Mouse (Mus musculus) midbrain, embryonic 15.5 days (tissue): ENCODE measurements around the gene Insrr. TPM values are rescaled to one million over a fixed set of nuclear protein-coding genes. Genes with fewer than 3 reads are reported as not detected.
"Not testable (repeated sequence)": the region's sequence is repeated elsewhere in the genome, so short reads cannot be mapped to it uniquely, and the experiment has no call there.

Experiments
- ATAC-seq: fragments of 200-750 bp; cut with Nextera tagmentation; replicated peaks from 2 replicates; pipeline ENCODE4 v1.8.0; 2017; ENCODE audit warnings: moderate TSS enrichment
- H3K27ac ChIP-seq: fragments of 300-500 bp; sonication (generic); 2 replicates; pipeline ENCODE4 v1.5.1; 2015; ENCODE audit warnings: mild to moderate bottlenecking, inconsistent platforms
- H3K27me3 ChIP-seq: fragments of 300-500 bp; sonication (generic); replicated peaks from 2 replicates; pipeline ENCODE4 v1.6.1; 2015; ENCODE audit warnings: inconsistent platforms
- H3K36me3 ChIP-seq: fragments of 300-500 bp; sonication (generic); replicated peaks from 2 replicates; pipeline ENCODE4 v1.6.1; 2015; ENCODE audit warnings: inconsistent platforms
- H3K4me1 ChIP-seq: fragments of 300-500 bp; sonication (generic); 2 replicates; pipeline ENCODE4 v1.6.1; 2015; ENCODE audit warnings: inconsistent platforms
- H3K4me2 ChIP-seq: fragments of 300-500 bp; sonication (generic); 2 replicates; pipeline ENCODE4 v1.6.1; 2015; ENCODE audit warnings: inconsistent platforms, mild to moderate bottlenecking, moderate library complexity
- H3K4me3 ChIP-seq: fragments of 300-500 bp; sonication (generic); 2 replicates; pipeline ENCODE4 v1.5.1; 2015; ENCODE audit warnings: mild to moderate bottlenecking, inconsistent platforms
- H3K9ac ChIP-seq: fragments of 300-500 bp; sonication (generic); 2 replicates; pipeline ENCODE4 v1.6.1; 2015; ENCODE audit warnings: mild to moderate bottlenecking, inconsistent platforms
- H3K9me3 ChIP-seq: fragments of 300-500 bp; sonication (generic); 2 replicates; pipeline ENCODE4 v1.6.1; 2016; ENCODE audit warnings: inconsistent platforms
- WGBS: fragments of 180-500 bp; shearing (Covaris S2); methylation state at CpG from one replicate; pipeline ENCODE4 v1.1.7; 2015; ENCODE audit warnings: mixed read lengths; 5-methylcytosine and 5-hydroxymethylcytosine counted together
- polyA plus RNA-seq: library from polyadenylated mRNA; unstranded; fragments of >200 nt; fragmentation: Nextera tagmentation; extraction: Ambion mirVana; gene quantifications from 2 replicates; pipeline ENCODE4 v1.2.1, GENCODE M21; 2015

The Insrr gene
- polyA plus RNA-seq, 1 experiment from 2014 or later = 0.66 TPM

GRCm38 (mm10) chr3:87846186-87846585 is 49.4 kb downstream of the Insrr start:
- no peak overlapping the region for H3K4me2 ChIP-seq
- no peaks in the 10 kb centered on the region for H3K36me3 ChIP-seq
- no peak overlapping the region for H3K4me3 ChIP-seq
- no peaks in the 10 kb centered on the region for H3K9me3 ChIP-seq
- no peaks in the 10 kb centered on the region for H3K4me1 ChIP-seq
- 72% methylated on average over 4 of the region's 4 CpGs for WGBS
- no peaks in the 10 kb centered on the region for H3K27me3 ChIP-seq
- no peak for ATAC-seq
- no peak overlapping the region for H3K9ac ChIP-seq
- H3K27ac ChIP-seq = no peak overlapping the region

GRCm38 (mm10) chr3:87846650-87847110 is 49.9 kb downstream of the Insrr start, which contains the start of gene Sh2d2a:
Gene Sh2d2a (plus strand): TSS chr3:87846755.
- Histone ChIP-seq H3K4me3 (no peak within 1 kb of the TSS), H3K9me3 (no peaks in the 10 kb centered on the region), H3K36me3 (no peaks in the 10 kb centered on the region), H3K9ac (no peak within 1 kb of the TSS), H3K27ac (no peak within 1 kb of the TSS), H3K4me2 (no peak within 1 kb of the TSS), H3K27me3 (no peaks in the 10 kb centered on the region), H3K4me1 (no peaks in the 10 kb centered on the region)
- ATAC-seq = no peak
- 81% methylated on average over 7 of the region's 7 CpGs for WGBS

GRCm38 (mm10) chr3:87847680-87848079 is 50.9 kb downstream of the Insrr start:
- Histone ChIP-seq H3K4me3 (no peak overlapping the region), H3K27me3 (no peaks in the 10 kb centered on the region), H3K4me2 (no peak overlapping the region), H3K9me3 (no peaks in the 10 kb centered on the region), H3K9ac (no peak overlapping the region), H3K36me3 (no peaks in the 10 kb centered on the region), H3K27ac (no peak overlapping the region), H3K4me1 (no peaks in the 10 kb centered on the region)
- ATAC-seq = no peak
- 77% methylated on average over 5 of the region's 5 CpGs for WGBS

- H3K36me3 ChIP-seq = no peaks in the 10 kb centered on the region
- no peak overlapping the region for H3K4me2 ChIP-seq
- H3K9ac ChIP-seq = no peak overlapping the region
- ATAC-seq = no peak
- no peaks in the 10 kb centered on the region for H3K9me3 ChIP-seq
- WGBS = 84% methylated on average over 14 of the region's 14 CpGs
- H3K4me3 ChIP-seq = no peak overlapping the region
- no peaks in the 10 kb centered on the region for H3K4me1 ChIP-seq
- H3K27me3 ChIP-seq = no peaks in the 10 kb centered on the region
- H3K27ac ChIP-seq = no peak overlapping the region
Measured at GRCm38 (mm10) chr3:87849117-87849516, 52.4 kb downstream of the Insrr start.

GRCm38 (mm10) chr3:87854795-87855568 is 58.2 kb downstream of the Insrr start:
- H3K27ac ChIP-seq = no peak overlapping the region
- no peak overlapping the region for H3K9ac ChIP-seq
- no peaks in the 10 kb centered on the region for H3K4me1 ChIP-seq
- H3K4me2 ChIP-seq = no peak overlapping the region
- H3K4me3 ChIP-seq = no peak overlapping the region
- H3K36me3 ChIP-seq = peaks cover 19% of the 10 kb centered on the region
- ATAC-seq = no peak
- no peaks in the 10 kb centered on the region for H3K27me3 ChIP-seq
- 68% methylated on average over 7 of the region's 7 CpGs for WGBS
- H3K9me3 ChIP-seq = no peaks in the 10 kb centered on the region

- no peaks in the 10 kb centered on the region for H3K4me1 ChIP-seq
- ATAC-seq = no peak
- H3K27me3 ChIP-seq = no peaks in the 10 kb centered on the region
- no peak overlapping the region for H3K9ac ChIP-seq
- no peaks in the 10 kb centered on the region for H3K9me3 ChIP-seq
- 88% methylated on average over 8 of the region's 8 CpGs for WGBS
- no peak overlapping the region for H3K27ac ChIP-seq
- H3K36me3 ChIP-seq = peaks cover 19% of the 10 kb centered on the region
- H3K4me2 ChIP-seq = no peak overlapping the region
- no peak overlapping the region for H3K4me3 ChIP-seq
Measured at GRCm38 (mm10) chr3:87855936-87856335, 59.2 kb downstream of the Insrr start.

- Histone ChIP-seq H3K27me3 (no peaks in the 10 kb centered on the region), H3K36me3 (peaks cover 27% of the 10 kb centered on the region), H3K4me2 (no peak overlapping the region), H3K4me3 (no peak overlapping the region), H3K9ac (no peak overlapping the region), H3K9me3 (no peaks in the 10 kb centered on the region), H3K27ac (no peak overlapping the region), H3K4me1 (no peaks in the 10 kb centered on the region)
- 93% methylated on average over 8 of the region's 8 CpGs for WGBS
- ATAC-seq = no peak
Measured at GRCm38 (mm10) chr3:87857666-87858065, 60.9 kb downstream of the Insrr start.

GRCm38 (mm10) chr3:87859813-87860212 is 63.1 kb downstream of the Insrr start:
- no peak overlapping the region for H3K4me3 ChIP-seq
- no peak overlapping the region for H3K4me2 ChIP-seq
- peaks cover 34% of the 10 kb centered on the region for H3K36me3 ChIP-seq
- H3K4me1 ChIP-seq = no peaks in the 10 kb centered on the region
- H3K9me3 ChIP-seq = no peaks in the 10 kb centered on the region
- H3K9ac ChIP-seq = no peak overlapping the region
- no peak overlapping the region for H3K27ac ChIP-seq
- 32% methylated on average over 3 of the region's 3 CpGs for WGBS
- H3K27me3 ChIP-seq = no peaks in the 10 kb centered on the region
- peak; percentile 48; the same call in 1 of the 2 replicates for ATAC-seq

- 94% methylated on average over 4 of the region's 4 CpGs for WGBS
- peaks cover 47% of the 10 kb centered on the region for H3K36me3 ChIP-seq
- not testable (repeated sequence) for H3K4me2 ChIP-seq, H3K4me3 ChIP-seq, H3K4me1 ChIP-seq, ATAC-seq, H3K9ac ChIP-seq, H3K27me3 ChIP-seq, H3K27ac ChIP-seq, H3K9me3 ChIP-seq
Measured at GRCm38 (mm10) chr3:87864111-87864510, 67.4 kb downstream of the Insrr start.

Other genes with a start within 250 kb of the Insrr start
- gene Arhgef11, start 179.4 kb upstream of the Insrr start, polyA plus RNA-seq = 27.9 and 28.7 TPM in 2 replicates
- gene Lrrc71, start 48.3 kb upstream of the Insrr start, polyA plus RNA-seq = 0.84 and 0.89 TPM in 2 replicates
- gene Ntrk1, start 1.8 kb upstream of the Insrr start, polyA plus RNA-seq = 1.0 and 1.6 TPM in 2 replicates
- 8.6 and 9.8 TPM in 2 replicates for gene Pear1, start 27.4 kb downstream of the Insrr start, polyA plus RNA-seq
- gene Sh2d2a, start 49.8 kb downstream of the Insrr start, polyA plus RNA-seq = not detected in 2 replicates
- gene Prcc, start 88.7 kb downstream of the Insrr start, polyA plus RNA-seq = 15.8 and 17.2 TPM in 2 replicates
- 173 and 190 TPM in 2 replicates for gene Hdgf, start 109.4 kb downstream of the Insrr start, polyA plus RNA-seq
- 51.5 and 55.4 TPM in 2 replicates for gene Mrpl24, start 122.6 kb downstream of the Insrr start, polyA plus RNA-seq
- 30.5 and 34.9 TPM in 2 replicates for gene Isg20l2, start 133.4 kb downstream of the Insrr start, polyA plus RNA-seq
- 23.0 and 23.2 TPM in 2 replicates for gene Rrnad1, start 133.8 kb downstream of the Insrr start, polyA plus RNA-seq
- gene Crabp2, start 151.7 kb downstream of the Insrr start, polyA plus RNA-seq = 44.8 and 52.1 TPM in 2 replicates
- gene Nes, start 174.1 kb downstream of the Insrr start, polyA plus RNA-seq = 33.0 and 40.7 TPM in 2 replicates
- 53.4 and 62.8 TPM in 2 replicates for gene Bcan, start 203.3 kb downstream of the Insrr start, polyA plus RNA-seq
- gene Hapln2, start 230.6 kb downstream of the Insrr start, polyA plus RNA-seq = 0.71 and 0.82 TPM in 2 replicates
- gene Gpatch4, start 246.2 kb downstream of the Insrr start, polyA plus RNA-seq = 32.0 and 35.3 TPM in 2 replicates